Mouse (Mus musculus): Measurements from ENCODE around the gene Alpl. TPM values are rescaled to one million over a fixed set of nuclear protein-coding genes. Genes with fewer than 3 reads are reported as not detected.

Gene Alpl
- polyA plus RNA-seq, 2 experiments, result 5.1 TPM

- no peak for TF ChIP-seq EP300 (IDR thresholded peaks at IDR 0.05; ENCODE audit: low read depth)
- no peak for TF ChIP-seq CTCF (IDR thresholded peaks at IDR 0.05; ENCODE audit: low read depth)
- H3K4me3 ChIP-seq (ENCODE audit: insufficient read depth in 1 of 2, low read depth in 2 of 2, low read length in 2 of 2), result no peak overlapping the region
- no peaks in the 10 kb centered on the region for H3K36me3 ChIP-seq (replicated peaks; ENCODE audit: control insufficient read depth, insufficient read depth, low read depth)
- 65% methylated on average over 3 of the region's 3 CpGs for WGBS (ENCODE audit: insufficient replicate concordance)
- H3K9me3 ChIP-seq (ENCODE audit: control insufficient read depth, low read length), result no peaks in the 10 kb centered on the region
- H3K9ac ChIP-seq (replicated peaks), result no peak overlapping the region
- H3K4me1 ChIP-seq (replicated peaks; ENCODE audit: control insufficient read depth in 2 of 2, insufficient read depth in 2 of 2, low read length in 1 of 2), result no peaks in the 10 kb centered on the region
- peaks cover 14% of the 10 kb centered on the region for H3K27me3 ChIP-seq (ENCODE audit: control insufficient read depth, insufficient read depth, low read length)
- H3K27ac ChIP-seq, result no peak overlapping the region
- H3K4me2 ChIP-seq (ENCODE audit: low read depth), result no peak overlapping the region
- DNase-seq (ENCODE audit: low read depth in 3 of 3, low spot score in 3 of 3), result no peak
- ATAC-seq (ENCODE audit: insufficient read depth), result no peak
These were observed 63.8 kb downstream of the Alpl start for GRCm38 (mm10) chr4:137732361-137732760.

GRCm38 (mm10) chr4:137731891-137732290 is 64.3 kb downstream of the Alpl start:
- H3K27ac ChIP-seq, result no peak overlapping the region
- no peak overlapping the region for H3K9ac ChIP-seq (replicated peaks)
- H3K9me3 ChIP-seq (ENCODE audit: control insufficient read depth, low read length), result no peaks in the 10 kb centered on the region
- H3K4me1 ChIP-seq (replicated peaks; ENCODE audit: control insufficient read depth in 2 of 2, insufficient read depth in 2 of 2, low read length in 1 of 2), result no peaks in the 10 kb centered on the region
- no peak overlapping the region for H3K4me2 ChIP-seq (ENCODE audit: low read depth)
- H3K36me3 ChIP-seq (replicated peaks; ENCODE audit: control insufficient read depth, insufficient read depth, low read depth), result no peaks in the 10 kb centered on the region
- DNase-seq (ENCODE audit: low read depth in 3 of 3, low spot score in 3 of 3), result no peak
- no peak for TF ChIP-seq EP300 (IDR thresholded peaks at IDR 0.05; ENCODE audit: low read depth)
- TF ChIP-seq CTCF (IDR thresholded peaks at IDR 0.05; ENCODE audit: low read depth), result no peak
- no peak overlapping the region for H3K4me3 ChIP-seq (ENCODE audit: insufficient read depth in 1 of 2, low read depth in 2 of 2, low read length in 2 of 2)
- ATAC-seq (ENCODE audit: insufficient read depth), result no peak
- 56% methylated on average over 10 of the region's 10 CpGs for WGBS (ENCODE audit: insufficient replicate concordance)
- H3K27me3 ChIP-seq (ENCODE audit: control insufficient read depth, insufficient read depth, low read length), result peaks cover 14% of the 10 kb centered on the region

GRCm38 (mm10) chr4:137730757-137731156 is 65.4 kb downstream of the Alpl start:
- Histone ChIP-seq H3K36me3 (replicated peaks; ENCODE audit: control insufficient read depth, insufficient read depth, low read depth) (no peaks in the 10 kb centered on the region), H3K27ac (no peak overlapping the region), H3K4me1 (replicated peaks; ENCODE audit: control insufficient read depth in 2 of 2, insufficient read depth in 2 of 2, low read length in 1 of 2) (no peaks in the 10 kb centered on the region), H3K27me3 (ENCODE audit: control insufficient read depth, insufficient read depth, low read length) (peaks cover 14% of the 10 kb centered on the region), H3K9me3 (ENCODE audit: control insufficient read depth, low read length) (no peaks in the 10 kb centered on the region), H3K9ac (replicated peaks) (no peak overlapping the region), H3K4me3 (ENCODE audit: insufficient read depth in 1 of 2, low read depth in 2 of 2, low read length in 2 of 2) (no peak overlapping the region), H3K4me2 (ENCODE audit: low read depth) (no peak overlapping the region)
- ATAC-seq (ENCODE audit: insufficient read depth) (no peak), DNase-seq (ENCODE audit: low read depth in 3 of 3, low spot score in 3 of 3) (no peak)
- 58% methylated on average over 8 of the region's 8 CpGs for WGBS (ENCODE audit: insufficient replicate concordance)
- TF ChIP-seq CTCF (IDR thresholded peaks at IDR 0.05; ENCODE audit: low read depth), result no peak
- TF ChIP-seq EP300 (IDR thresholded peaks at IDR 0.05; ENCODE audit: low read depth), result no peak

DNA sequence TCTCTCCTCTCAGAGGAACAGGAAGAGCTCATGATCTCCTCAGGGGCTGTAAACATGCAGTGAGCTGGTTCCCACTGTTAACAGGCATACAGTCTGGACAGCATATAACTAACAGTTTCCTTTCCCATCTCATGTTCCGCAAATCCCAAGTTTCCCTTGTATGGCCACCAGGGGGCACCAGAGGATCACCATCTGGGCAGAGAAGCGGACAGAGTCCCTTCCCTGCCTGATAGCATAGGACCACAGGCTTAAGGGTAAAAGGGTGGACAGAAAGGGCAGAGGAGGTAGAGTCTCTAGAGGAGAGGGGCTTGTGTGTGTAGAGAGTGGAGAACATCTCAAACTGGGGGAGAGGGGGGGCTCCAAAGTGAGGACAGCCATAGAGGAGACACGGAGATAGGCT is 66.0 kb downstream of the Alpl start:
- no peaks in the 10 kb centered on the region for H3K36me3 ChIP-seq (replicated peaks; ENCODE audit: control insufficient read depth, insufficient read depth, low read depth)
- H3K27me3 ChIP-seq (ENCODE audit: control insufficient read depth, insufficient read depth, low read length), result peaks cover 14% of the 10 kb centered on the region
- H3K9ac ChIP-seq (replicated peaks), result no peak overlapping the region
- H3K4me3 ChIP-seq (ENCODE audit: insufficient read depth in 1 of 2, low read depth in 2 of 2, low read length in 2 of 2), result no peak overlapping the region
- 13% methylated on average over 3 of the region's 3 CpGs for WGBS (ENCODE audit: insufficient replicate concordance)
- no peak overlapping the region for H3K27ac ChIP-seq
- no peaks in the 10 kb centered on the region for H3K9me3 ChIP-seq (ENCODE audit: control insufficient read depth, low read length)
- ATAC-seq (ENCODE audit: insufficient read depth) (peak; percentile 24; the same call in 1 of the 2 replicates), DNase-seq (ENCODE audit: low read depth in 3 of 3, low spot score in 3 of 3) (peak; percentile 61 to 68 (median 61))
- no peaks in the 10 kb centered on the region for H3K4me1 ChIP-seq (replicated peaks; ENCODE audit: control insufficient read depth in 2 of 2, insufficient read depth in 2 of 2, low read length in 1 of 2)
- H3K4me2 ChIP-seq (ENCODE audit: low read depth), result no peak overlapping the region
- peak; percentile 99 for TF ChIP-seq CTCF (IDR thresholded peaks at IDR 0.05; ENCODE audit: low read depth)
- TF ChIP-seq EP300 (IDR thresholded peaks at IDR 0.05; ENCODE audit: low read depth), result no peak

DNA sequence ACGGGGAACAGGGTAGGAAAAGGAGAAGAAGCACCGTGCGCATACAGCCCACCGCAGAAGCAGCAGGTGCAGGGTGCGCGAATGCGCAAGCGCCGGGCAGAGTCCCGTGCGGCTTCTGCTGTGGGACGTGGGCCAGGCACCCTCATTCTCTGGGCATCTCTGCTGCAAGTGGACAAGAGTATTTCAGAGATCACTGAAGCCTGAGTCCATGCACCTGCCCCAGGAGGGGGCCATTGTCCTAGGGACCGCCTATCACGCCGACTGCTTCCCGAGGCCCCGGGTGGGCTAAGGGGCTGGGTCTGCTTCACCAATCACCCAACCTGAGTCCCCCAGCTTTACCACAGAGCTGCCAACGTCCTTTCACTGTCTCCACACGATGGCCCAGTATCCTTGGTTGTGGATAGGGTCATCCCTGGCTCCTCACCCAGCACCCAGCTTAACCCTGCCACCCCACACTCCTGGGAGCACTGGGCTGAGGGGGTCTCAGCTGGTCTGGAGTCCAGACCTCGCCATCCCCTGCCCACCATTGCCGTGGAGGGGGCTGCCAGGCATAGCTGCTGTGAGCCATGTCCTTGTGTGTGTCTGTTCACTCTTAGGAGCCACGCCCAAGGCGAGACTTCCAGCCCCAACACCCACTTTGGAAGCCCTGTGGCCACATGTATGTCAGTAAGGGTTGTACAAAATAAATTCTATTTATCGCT is 66.9 kb downstream of the Alpl start:
- no peak overlapping the region for H3K4me3 ChIP-seq (ENCODE audit: insufficient read depth in 1 of 2, low read depth in 2 of 2, low read length in 2 of 2)
- no peaks in the 10 kb centered on the region for H3K4me1 ChIP-seq (replicated peaks; ENCODE audit: control insufficient read depth in 2 of 2, insufficient read depth in 2 of 2, low read length in 1 of 2)
- no peaks in the 10 kb centered on the region for H3K36me3 ChIP-seq (replicated peaks; ENCODE audit: control insufficient read depth, insufficient read depth, low read depth)
- DNase-seq (ENCODE audit: low read depth in 3 of 3, low spot score in 3 of 3) (no peak), ATAC-seq (ENCODE audit: insufficient read depth) (no peak)
- no peak overlapping the region for H3K9ac ChIP-seq (replicated peaks)
- H3K4me2 ChIP-seq (ENCODE audit: low read depth), result no peak overlapping the region
- 24% methylated on average over 24 of the region's 24 CpGs for WGBS (ENCODE audit: insufficient replicate concordance)
- TF ChIP-seq EP300 (IDR thresholded peaks at IDR 0.05; ENCODE audit: low read depth) (no peak), CTCF (IDR thresholded peaks at IDR 0.05; ENCODE audit: low read depth) (no peak)
- peaks cover 14% of the 10 kb centered on the region for H3K27me3 ChIP-seq (ENCODE audit: control insufficient read depth, insufficient read depth, low read length)
- H3K27ac ChIP-seq, result no peak overlapping the region
- H3K9me3 ChIP-seq (ENCODE audit: control insufficient read depth, low read length), result no peaks in the 10 kb centered on the region

Measured in liver, embryonic 14.5 days (tissue).